Mouse (Mus musculus): ENCODE measurements around the gene Cyp4a30b.
"Not testable (repeated sequence)": the region's sequence is repeated elsewhere in the genome, so short reads cannot be mapped to it uniquely, and the experiment has no call there.

The Cyp4a30b gene

DNA sequence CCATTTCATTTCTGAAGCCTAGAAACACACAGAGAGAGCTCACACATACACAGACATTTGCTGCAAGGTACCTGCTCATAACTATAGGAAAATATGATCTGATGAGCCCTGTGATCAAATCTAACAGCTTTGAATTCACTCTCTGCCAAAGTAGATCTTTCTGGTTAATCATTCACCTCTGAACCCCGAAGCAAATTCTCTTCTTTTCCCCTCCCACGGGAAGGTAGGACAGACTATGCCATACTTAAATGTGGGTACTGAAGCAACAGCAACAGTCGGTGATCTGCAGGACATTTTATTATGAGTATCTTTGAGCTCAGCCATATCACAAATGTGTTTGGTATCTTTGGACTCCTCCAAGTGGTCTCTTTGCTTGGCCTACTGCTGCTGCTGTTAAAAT lies at the start of gene Cyp4a30b:
TSS of gene Cyp4a30b (plus strand) at position 301 of the 400 bp plus-strand sequence.
- DNase-seq = no peak

DNA sequence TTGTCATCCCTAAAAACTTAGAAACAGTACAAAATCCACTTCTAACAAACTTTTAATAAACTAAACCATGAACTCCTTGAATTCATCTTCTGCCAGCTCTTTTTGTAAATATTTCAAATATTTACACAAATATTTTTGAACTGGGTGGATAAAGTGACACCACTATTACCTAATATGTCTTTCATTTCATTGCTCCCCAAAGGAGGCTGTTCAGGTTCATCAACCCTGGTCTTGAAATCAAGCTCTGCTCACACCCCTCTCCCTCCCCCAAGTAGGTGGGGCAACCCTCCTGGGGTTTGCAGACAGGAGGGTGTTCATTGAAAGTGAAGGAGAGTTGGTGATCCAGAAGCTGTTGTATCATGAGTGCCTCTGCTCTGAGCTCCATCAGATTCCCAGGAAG lies 41.1 kb upstream of the Cyp4a30b start, which contains the start of gene Cyp4a12b:
TSS of gene Cyp4a12b (plus strand) at position 301 of the 400 bp plus-strand sequence.
- not testable (repeated sequence) for DNase-seq

DNA sequence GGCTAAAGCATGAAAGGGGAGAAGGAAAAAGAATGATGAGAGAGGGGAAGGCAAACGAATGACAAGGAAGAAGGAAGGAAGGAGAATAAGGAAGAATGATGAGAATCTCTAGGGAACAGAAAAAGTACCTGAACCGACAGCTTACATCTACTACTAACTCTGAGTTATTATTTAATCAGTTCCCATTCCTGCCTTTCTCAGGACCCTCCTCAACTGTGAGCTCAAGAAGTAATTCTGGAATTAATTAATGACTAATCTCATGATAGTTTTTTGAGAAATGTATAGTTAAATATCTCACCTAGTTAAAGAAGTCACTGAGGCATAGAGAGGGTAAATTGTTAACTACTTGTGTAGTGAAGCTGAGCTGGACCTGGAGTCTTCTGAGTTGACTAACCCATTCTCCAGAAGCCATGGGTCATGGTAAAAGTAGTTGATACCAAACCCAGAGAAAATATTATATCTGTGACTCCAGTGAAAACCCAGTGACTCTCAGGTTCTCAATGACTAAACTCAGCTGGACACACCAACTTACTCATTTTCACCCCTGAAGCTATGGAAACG lies 1.7 kb upstream of the Cyp4a30b start:
- no peak for DNase-seq

DNA sequence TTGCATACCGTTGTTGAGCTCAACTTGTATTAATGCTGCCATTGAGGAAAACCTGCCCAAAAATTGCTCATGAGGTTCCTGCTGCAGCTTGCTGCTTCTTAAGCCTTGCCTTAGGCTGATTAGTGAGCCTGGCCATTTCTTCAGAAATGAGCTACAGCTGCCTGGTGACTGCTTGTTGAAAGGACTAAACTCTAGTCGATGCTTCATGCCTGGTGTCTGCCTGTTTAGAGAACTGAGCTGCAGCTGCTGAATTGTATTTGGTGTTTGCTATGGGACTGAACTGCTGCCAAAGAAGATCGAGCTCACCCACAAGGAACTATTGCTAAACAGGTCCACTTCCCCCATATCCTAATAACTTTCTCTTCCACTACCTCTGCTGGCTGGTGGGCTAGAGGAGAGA lies 21.2 kb downstream of the Cyp4a30b start:
- not testable (repeated sequence) for DNase-seq

DNA sequence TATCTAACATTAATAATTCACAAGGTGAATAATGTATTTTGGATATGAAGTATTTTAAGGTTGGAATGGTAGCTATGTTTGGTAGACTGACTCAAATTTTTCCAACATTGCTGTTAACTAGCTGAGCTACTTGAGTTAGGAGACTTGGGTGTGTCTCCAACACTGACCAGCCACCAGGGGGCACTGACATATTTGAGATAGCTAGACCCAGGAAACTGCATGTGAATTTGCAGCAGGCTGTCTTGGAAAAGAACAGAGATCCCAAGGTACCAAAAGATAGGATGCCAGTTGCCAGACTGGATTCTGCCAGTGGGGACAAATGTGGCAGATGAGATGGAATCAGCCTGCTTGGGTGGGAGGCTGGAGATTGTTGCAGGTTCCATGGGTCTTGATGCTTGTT lies 23.6 kb downstream of the Cyp4a30b start:
- peak; percentile 57 for DNase-seq

DNA sequence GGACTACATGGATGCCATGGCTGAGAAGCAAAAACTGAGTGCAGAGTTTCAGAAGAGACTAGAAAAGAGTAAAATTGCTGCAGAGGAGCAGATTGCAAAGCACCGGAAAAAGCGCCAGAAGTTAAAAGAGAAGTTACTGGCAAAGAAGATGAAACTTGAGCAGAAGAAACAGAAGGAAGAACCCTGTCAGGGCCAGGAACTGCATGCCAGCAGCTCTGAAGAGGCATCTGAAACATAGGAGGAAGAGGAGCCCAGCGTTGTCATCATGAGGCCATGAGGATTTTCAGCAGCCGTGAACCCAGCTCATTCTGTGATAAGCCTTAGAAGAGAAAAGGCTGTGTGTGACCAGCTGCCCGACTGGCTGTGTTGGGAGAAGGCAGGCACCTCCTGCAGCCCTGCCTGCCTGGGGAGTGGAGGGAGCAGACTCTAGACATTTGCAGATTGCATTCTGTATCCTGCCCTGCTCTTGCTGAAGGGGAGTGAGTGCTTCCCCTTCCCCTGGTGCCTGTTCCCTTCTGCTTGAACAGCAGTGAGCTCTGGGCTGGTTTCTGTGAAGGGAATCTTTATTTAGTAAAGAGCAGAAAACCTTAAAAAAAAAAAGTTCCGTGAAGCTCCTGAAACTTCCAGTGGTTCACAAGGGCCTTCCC lies 28.7 kb downstream of the Cyp4a30b start:
- DNase-seq = no peak

DNA sequence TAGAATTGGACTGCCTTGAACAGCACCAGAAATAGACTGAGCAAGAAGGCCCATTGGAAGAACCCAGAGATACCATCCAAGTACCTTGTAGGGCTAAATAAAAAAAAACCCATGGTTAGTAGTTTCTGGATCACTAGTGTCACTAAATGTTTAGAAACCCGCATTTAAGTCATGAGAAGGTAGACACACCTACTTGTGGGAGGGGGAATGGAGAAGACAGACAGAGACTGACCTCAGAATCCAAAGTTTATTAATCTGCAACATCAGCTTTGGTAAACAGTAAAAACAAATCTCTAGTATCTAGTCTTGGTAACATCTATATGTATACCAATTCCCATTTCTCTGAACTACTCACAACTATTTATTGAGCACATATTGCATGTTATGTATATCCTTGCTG lies 43.6 kb downstream of the Cyp4a30b start, which contains the start of gene Cyp4a14:
TSS of gene Cyp4a14 (minus strand) at position 142 of the 400 bp plus-strand sequence.
- no peak for DNase-seq

DNA sequence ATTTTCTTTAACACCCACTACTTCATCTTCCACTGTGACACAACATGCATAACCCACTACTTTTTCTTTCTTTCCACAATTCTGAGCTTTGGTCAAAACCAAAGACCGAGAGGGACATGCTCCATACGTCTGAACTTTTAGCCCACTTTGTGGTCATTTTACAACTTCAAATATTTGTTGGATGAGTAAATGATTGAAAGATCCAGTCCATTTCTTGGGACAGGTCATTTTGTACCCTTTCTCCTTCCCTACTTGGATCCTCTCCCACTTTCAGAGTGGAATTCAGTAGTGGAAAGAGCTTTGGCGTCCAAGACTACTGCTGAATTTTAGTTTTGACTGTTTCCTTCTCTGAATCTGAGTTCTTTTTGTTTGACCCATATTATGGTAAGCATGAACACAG lies 45.1 kb downstream of the Cyp4a30b start:
- DNase-seq = no peak

DNA sequence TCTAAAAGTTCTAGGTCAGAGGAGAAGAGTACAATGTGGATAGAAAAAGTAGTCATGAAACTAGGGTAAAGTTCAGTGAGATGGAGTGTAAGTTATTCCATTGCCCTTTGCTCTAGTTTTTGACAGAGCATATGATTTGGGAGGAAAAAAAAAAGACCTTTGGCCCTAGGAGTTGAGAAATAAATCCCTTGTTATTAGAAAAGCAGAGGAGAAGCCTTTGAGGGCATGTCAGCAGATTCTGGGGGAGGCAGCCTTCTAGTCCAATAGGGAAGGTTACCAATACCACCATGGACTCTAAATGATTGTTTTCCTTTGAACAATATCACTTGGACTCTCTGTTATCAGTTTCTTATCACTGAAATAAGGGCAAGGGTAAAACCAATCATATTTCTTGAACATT lies 61.6 kb downstream of the Cyp4a30b start:
- not testable (repeated sequence) for DNase-seq

DNA sequence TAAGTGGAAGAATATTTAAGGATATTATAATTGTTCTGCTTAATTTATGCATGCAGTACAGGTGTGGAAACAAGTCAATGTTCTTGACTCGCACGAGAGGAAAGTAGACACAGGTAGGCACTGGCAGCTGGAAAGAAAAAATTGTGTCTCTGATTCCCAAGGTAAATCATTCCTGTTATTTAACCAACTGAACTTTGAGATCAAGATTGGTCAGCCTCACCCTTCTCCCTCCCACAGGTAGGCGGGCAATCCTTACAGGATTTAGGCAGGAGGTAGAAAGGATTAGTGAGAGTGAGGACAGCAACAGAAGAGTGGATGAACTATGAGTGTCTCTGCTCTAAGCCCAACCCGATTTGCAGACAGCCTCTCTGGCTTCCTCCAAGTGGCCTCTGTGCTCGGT lies 65.6 kb downstream of the Cyp4a30b start, which contains the start of gene Cyp4a10:
TSS of gene Cyp4a10 (plus strand) at position 265 of the 400 bp plus-strand sequence.
- not testable (repeated sequence) for DNase-seq

DNA sequence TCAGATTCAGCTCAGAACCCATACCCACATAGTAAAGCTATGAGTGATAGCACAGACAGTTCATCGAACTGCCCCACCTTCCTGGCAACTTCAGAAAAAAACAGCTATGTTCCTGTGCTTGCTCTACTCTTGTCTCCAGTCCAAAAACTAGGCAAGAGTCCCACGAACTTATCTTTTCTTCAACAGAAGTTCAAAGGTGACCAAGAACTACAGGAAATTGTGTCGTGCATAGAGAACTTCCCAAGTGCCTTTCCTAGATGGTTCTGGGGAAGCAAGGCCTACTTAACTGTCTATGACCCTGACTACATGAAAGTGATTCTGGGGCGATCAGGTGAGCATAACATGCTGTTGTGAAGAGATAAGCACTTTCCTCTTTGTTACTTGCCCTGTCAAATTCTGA lies 67.0 kb downstream of the Cyp4a30b start:
- DNase-seq = no peak

All from kidney, adult 18-20 months (tissue).